Mouse (Mus musculus): ENCODE measurements around the gene Mypn. TPM values are rescaled to one million over a fixed set of nuclear protein-coding genes. Genes with fewer than 3 reads are reported as not detected.

Gene Mypn
- polyA plus RNA-seq, 1 experiment from 2014 or later = 0.21 TPM

DNA sequence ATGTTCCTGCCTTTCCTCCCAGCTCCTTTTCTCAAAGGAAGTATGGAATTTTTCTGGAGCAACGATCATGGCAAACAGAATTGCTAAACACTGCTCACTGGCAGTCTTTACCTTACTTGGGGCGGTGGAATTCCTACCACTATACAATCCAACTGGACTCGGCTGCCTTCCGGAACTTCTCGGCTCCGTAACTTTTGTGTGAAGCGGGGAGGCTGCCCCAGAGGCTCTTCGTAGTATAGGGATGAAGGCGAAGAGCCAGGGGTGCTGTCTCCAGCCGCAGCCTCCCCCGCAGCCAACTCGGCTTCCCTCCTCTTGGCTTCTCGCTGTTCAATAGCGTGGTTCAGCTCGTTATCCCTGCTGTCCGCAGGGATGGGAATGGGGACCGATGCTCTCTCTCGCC lies 11.5 kb downstream of the Mypn start:
- no peak overlapping the region for H3K27ac ChIP-seq
- no peak overlapping the region for H3K4me3 ChIP-seq
- no peak overlapping the region for H3K4me2 ChIP-seq
- WGBS = 73% methylated on average over 18 of the region's 18 CpGs
- H3K9me3 ChIP-seq = no peaks in the 10 kb centered on the region
- no peaks in the 10 kb centered on the region for H3K4me1 ChIP-seq
- ATAC-seq (replicated peaks) = no peak
- H3K27me3 ChIP-seq (replicated peaks) = no peaks in the 10 kb centered on the region
- no peak overlapping the region for H3K9ac ChIP-seq
- no peaks in the 10 kb centered on the region for H3K36me3 ChIP-seq (replicated peaks)

DNA sequence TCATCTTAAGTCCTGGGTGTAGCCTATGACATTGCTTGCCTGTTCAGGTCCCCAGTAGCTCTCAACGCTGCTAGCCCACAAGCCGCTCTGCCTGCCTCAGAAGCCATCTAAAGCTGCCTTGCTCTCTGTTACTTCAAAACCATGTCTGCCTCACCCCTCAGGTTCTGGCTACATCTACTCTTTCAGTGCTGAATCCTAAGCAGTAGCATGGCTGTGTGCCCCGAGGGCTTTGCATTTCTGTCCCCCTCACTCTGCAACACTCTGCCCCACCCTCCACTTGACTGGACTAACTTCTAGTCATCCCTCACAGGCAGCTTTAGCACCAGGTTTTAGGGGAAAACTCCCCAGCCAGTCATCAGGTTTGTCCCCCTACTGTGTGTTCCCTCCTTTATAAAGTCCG lies 19.3 kb downstream of the Mypn start:
- H3K27me3 ChIP-seq (replicated peaks) = no peaks in the 10 kb centered on the region
- no peaks in the 10 kb centered on the region for H3K4me1 ChIP-seq
- H3K36me3 ChIP-seq (replicated peaks) = no peaks in the 10 kb centered on the region
- no peak overlapping the region for H3K4me3 ChIP-seq
- ATAC-seq (replicated peaks) = no peak
- no peak overlapping the region for H3K27ac ChIP-seq
- H3K4me2 ChIP-seq = no peak overlapping the region
- no peak overlapping the region for H3K9ac ChIP-seq
- H3K9me3 ChIP-seq = no peaks in the 10 kb centered on the region
- 88% methylated on average over 4 of the region's 4 CpGs for WGBS

- Histone ChIP-seq H3K27ac (no peak overlapping the region), H3K4me1 (no peaks in the 10 kb centered on the region), H3K9me3 (no peaks in the 10 kb centered on the region), H3K36me3 (replicated peaks) (no peaks in the 10 kb centered on the region), H3K4me2 (no peak overlapping the region), H3K9ac (no peak overlapping the region), H3K27me3 (replicated peaks) (no peaks in the 10 kb centered on the region), H3K4me3 (no peak overlapping the region)
- no peak for ATAC-seq (replicated peaks)
- 72% methylated on average over 5 of the region's 5 CpGs for WGBS
Observed at GRCm38 (mm10) chr10:63182177-63182768, 21.5 kb downstream of the Mypn start.

- H3K9ac ChIP-seq = no peak overlapping the region
- no peaks in the 10 kb centered on the region for H3K27me3 ChIP-seq (replicated peaks)
- WGBS = 92% methylated on average over 1 of the region's 1 CpGs
- no peaks in the 10 kb centered on the region for H3K4me1 ChIP-seq
- H3K9me3 ChIP-seq = no peaks in the 10 kb centered on the region
- H3K4me3 ChIP-seq = no peak overlapping the region
- H3K4me2 ChIP-seq = no peak overlapping the region
- no peak overlapping the region for H3K27ac ChIP-seq
- no peaks in the 10 kb centered on the region for H3K36me3 ChIP-seq (replicated peaks)
- no peak for ATAC-seq (replicated peaks)
Observed at GRCm38 (mm10) chr10:63181166-63181565, 22.6 kb downstream of the Mypn start.

- Histone ChIP-seq H3K4me3 (no peak overlapping the region), H3K9me3 (no peaks in the 10 kb centered on the region), H3K4me2 (no peak overlapping the region), H3K4me1 (no peaks in the 10 kb centered on the region), H3K27ac (no peak overlapping the region), H3K36me3 (replicated peaks) (no peaks in the 10 kb centered on the region), H3K9ac (no peak overlapping the region), H3K27me3 (replicated peaks) (no peaks in the 10 kb centered on the region)
- WGBS = 80% methylated on average over 10 of the region's 10 CpGs
- no peak for ATAC-seq (replicated peaks)
Observed at GRCm38 (mm10) chr10:63179524-63179923, 24.2 kb downstream of the Mypn start.

DNA sequence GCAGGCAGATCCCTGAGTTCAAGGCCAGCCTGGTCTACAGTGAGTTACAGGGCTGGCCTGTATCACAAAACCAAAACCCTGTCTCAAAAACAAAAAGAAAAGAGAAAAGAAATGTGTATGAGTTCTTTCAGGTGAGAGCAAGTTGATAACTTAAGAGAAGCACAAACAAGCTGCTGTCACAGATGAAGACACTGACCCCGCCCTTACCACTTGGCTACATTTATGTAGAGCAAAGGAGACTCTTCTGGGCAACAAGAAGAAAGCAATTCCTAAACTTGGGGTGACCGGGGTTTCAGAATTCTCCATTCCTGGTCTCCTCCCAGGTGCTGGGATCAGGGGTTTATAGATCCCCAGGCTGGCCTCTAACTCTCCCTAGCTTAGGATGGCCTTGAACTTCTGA lies 25.4 kb downstream of the Mypn start:
- no peak overlapping the region for H3K4me3 ChIP-seq
- ATAC-seq (replicated peaks) = no peak
- no peaks in the 10 kb centered on the region for H3K4me1 ChIP-seq
- H3K27ac ChIP-seq = no peak overlapping the region
- no peaks in the 10 kb centered on the region for H3K27me3 ChIP-seq (replicated peaks)
- H3K36me3 ChIP-seq (replicated peaks) = no peaks in the 10 kb centered on the region
- H3K9ac ChIP-seq = no peak overlapping the region
- 87% methylated on average over 2 of the region's 2 CpGs for WGBS
- no peaks in the 10 kb centered on the region for H3K9me3 ChIP-seq
- no peak overlapping the region for H3K4me2 ChIP-seq

- no peak overlapping the region for H3K9ac ChIP-seq
- H3K4me3 ChIP-seq = no peak overlapping the region
- no peak overlapping the region for H3K27ac ChIP-seq
- WGBS = 77% methylated on average over 21 of the region's 21 CpGs
- no peak overlapping the region for H3K4me2 ChIP-seq
- H3K9me3 ChIP-seq = no peaks in the 10 kb centered on the region
- no peaks in the 10 kb centered on the region for H3K4me1 ChIP-seq
- ATAC-seq (replicated peaks) = no peak
- no peaks in the 10 kb centered on the region for H3K27me3 ChIP-seq (replicated peaks)
- no peaks in the 10 kb centered on the region for H3K36me3 ChIP-seq (replicated peaks)
Observed at GRCm38 (mm10) chr10:63177286-63178140, 26.2 kb downstream of the Mypn start.

DNA sequence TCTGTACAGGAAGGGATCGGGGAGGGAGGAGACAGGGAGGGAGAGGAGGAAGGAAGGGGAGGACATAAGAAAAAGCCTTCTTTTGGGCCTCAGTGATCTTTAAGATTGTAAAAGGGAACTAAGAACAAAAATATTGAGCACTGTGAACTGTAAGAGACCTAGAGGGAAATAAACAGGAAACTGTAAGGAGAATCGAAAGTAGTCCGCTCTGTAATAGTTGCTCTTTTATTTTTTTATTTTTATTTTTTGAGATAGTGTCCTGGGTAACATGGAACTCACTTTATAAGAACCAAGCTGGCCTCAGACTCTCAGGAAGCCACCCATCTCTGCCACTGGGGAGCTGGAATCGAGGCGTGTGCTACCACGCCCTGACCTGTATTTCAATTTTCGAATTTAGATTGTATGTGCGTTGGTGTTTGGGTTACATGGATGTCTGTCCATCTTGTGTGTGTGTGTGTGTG lies 27.3 kb downstream of the Mypn start:
- ATAC-seq (replicated peaks) = no peak
- H3K36me3 ChIP-seq (replicated peaks) = no peaks in the 10 kb centered on the region
- 95% methylated on average over 8 of the region's 8 CpGs for WGBS
- H3K9ac ChIP-seq = no peak overlapping the region
- H3K27ac ChIP-seq = no peak overlapping the region
- no peak overlapping the region for H3K4me2 ChIP-seq
- H3K27me3 ChIP-seq (replicated peaks) = no peaks in the 10 kb centered on the region
- H3K4me1 ChIP-seq = no peaks in the 10 kb centered on the region
- no peak overlapping the region for H3K4me3 ChIP-seq
- no peaks in the 10 kb centered on the region for H3K9me3 ChIP-seq

DNA sequence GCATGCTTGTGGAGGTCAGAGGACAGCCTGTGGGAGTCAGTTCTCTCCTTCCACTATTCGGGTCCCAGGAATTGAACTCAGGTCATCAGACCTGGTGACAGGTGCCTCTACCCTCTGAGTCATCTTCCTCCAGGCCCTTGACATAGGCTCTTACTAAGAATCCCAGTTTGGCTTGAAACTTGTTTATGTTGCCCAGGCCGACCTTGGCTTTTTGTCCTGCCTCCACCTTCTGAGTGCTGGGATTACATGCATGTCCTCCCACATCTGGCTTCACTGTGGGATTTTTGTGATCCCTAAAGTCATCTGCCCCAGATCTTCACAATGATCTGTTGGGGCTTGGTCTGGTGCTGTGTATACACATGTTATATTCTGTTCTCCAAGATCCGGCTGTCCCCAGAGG lies 31.7 kb downstream of the Mypn start:
- H3K36me3 ChIP-seq (replicated peaks) = no peaks in the 10 kb centered on the region
- no peak for ATAC-seq (replicated peaks)
- no peak overlapping the region for H3K4me2 ChIP-seq
- no peaks in the 10 kb centered on the region for H3K4me1 ChIP-seq
- no peak overlapping the region for H3K27ac ChIP-seq
- H3K27me3 ChIP-seq (replicated peaks) = no peaks in the 10 kb centered on the region
- no peaks in the 10 kb centered on the region for H3K9me3 ChIP-seq
- no peak overlapping the region for H3K9ac ChIP-seq
- H3K4me3 ChIP-seq = no peak overlapping the region
- 91% methylated on average over 3 of the region's 3 CpGs for WGBS

GRCm38 (mm10) chr10:63169503-63169902 lies 34.2 kb downstream of the Mypn start:
- WGBS = 93% methylated on average over 11 of the region's 11 CpGs
- Histone ChIP-seq H3K9ac (no peak overlapping the region), H3K9me3 (no peaks in the 10 kb centered on the region), H3K27me3 (replicated peaks) (no peaks in the 10 kb centered on the region), H3K27ac (no peak overlapping the region), H3K36me3 (replicated peaks) (no peaks in the 10 kb centered on the region), H3K4me3 (no peak overlapping the region), H3K4me2 (no peak overlapping the region), H3K4me1 (no peaks in the 10 kb centered on the region)
- ATAC-seq (replicated peaks) = no peak

DNA sequence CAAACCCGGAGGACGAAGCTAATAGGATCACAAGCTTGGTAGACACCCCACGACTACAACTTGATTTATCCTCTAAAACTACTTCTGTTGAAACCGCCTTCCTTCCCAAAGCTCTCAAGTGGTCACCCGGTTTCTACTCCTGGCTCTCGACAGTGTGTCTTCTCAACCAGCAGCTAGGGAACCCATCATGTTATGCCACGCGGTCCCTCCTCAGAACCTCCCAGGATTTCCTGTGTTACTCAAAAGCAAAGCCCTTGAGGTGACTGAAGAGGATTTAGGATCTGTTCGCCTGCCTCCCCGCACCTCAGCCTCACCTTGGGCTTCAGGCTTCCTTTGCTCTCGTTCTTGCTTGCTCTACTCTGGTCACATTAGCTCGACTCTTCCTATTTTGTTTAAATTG lies 35.6 kb downstream of the Mypn start:
- Histone ChIP-seq H3K4me1 (no peaks in the 10 kb centered on the region), H3K9me3 (no peaks in the 10 kb centered on the region), H3K36me3 (replicated peaks) (no peaks in the 10 kb centered on the region), H3K9ac (no peak overlapping the region), H3K27me3 (replicated peaks) (no peaks in the 10 kb centered on the region), H3K4me3 (no peak overlapping the region), H3K27ac (no peak overlapping the region), H3K4me2 (no peak overlapping the region)
- 94% methylated on average over 12 of the region's 12 CpGs for WGBS
- ATAC-seq (replicated peaks) = no peak

GRCm38 (mm10) chr10:63167241-63167995 lies 36.3 kb downstream of the Mypn start:
- H3K4me3 ChIP-seq = no peak overlapping the region
- no peaks in the 10 kb centered on the region for H3K27me3 ChIP-seq (replicated peaks)
- no peak overlapping the region for H3K4me2 ChIP-seq
- 88% methylated on average over 10 of the region's 10 CpGs for whole genome bisulfite sequencing
- no peak for ATAC-seq (replicated peaks)
- H3K9me3 ChIP-seq = no peaks in the 10 kb centered on the region
- H3K36me3 ChIP-seq (replicated peaks) = no peaks in the 10 kb centered on the region
- no peaks in the 10 kb centered on the region for H3K4me1 ChIP-seq
- H3K27ac ChIP-seq = no peak overlapping the region
- H3K9ac ChIP-seq = no peak overlapping the region
